Mouse (Mus musculus): ENCODE measurements around the gene Nkapd1.

DNA sequence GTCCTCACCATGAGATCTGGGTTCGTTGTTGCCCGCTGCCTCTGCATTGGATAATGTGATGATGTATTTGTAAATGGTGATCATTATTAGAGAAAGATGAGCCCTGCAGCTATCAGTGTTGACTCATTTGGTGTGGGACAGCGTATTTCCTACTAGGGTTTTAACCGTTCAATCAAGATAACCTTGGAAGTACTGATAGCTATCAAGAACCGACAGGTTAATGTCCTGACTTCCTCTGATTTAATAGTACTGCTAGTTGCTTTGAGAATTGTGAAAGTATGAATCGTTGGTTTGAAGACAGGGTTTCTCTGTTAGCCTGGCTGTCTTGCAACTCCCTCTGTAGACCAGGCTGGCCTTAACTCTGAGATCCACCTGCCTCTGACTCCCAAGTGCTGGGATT, 12.9 kb downstream of the Nkapd1 start:
- TF ChIP-seq POLR2A (IDR thresholded peaks at IDR 0.05; ENCODE audit: borderline replicate concordance, extremely low read depth, low read depth, low read length) (no peak), CTCF (IDR thresholded peaks at IDR 0.05; ENCODE audit: insufficient read depth, low read length) (no peak)
